ENCODE assay signal across 8 mouse cellular contexts in genomic region chrX:101641161-101641530, GRCm38 (mm10). TPM values are rescaled to one million over a fixed set of nuclear protein-coding genes. Genes with fewer than 3 reads are reported as not detected.
A peak's percentile ranks its signal among the peaks of the same experiment; 100 is the strongest.
DNase-seq lines count a peak whose midpoint lies in the region; ATAC-seq and TF ChIP-seq lines count a peak whose summit lies in the region.

No protein-coding gene starts in this region.

- 1% methylated on average over 6 of the region's 6 CpGs for WGBS in thymus, adult 2 months
- 9% methylated on average over 6 of the region's 6 CpGs for WGBS in liver, embryonic 11.5 days

- peaks cover 2% of the 10 kb centered on the region for H3K4me1 ChIP-seq in thymus, adult 2 months (replicated peaks; ENCODE audit: control insufficient read depth, insufficient read depth, low read length)
- no peaks in the 10 kb centered on the region; the same call in 1 of the 2 replicates for H3K4me1 ChIP-seq in liver, embryonic 11.5 days (replicated peaks; ENCODE audit: control insufficient read depth, insufficient read depth, low read length)

- no peaks in the 10 kb centered on the region for H3K27me3 ChIP-seq in thymus, adult 2 months (ENCODE audit: control insufficient read depth, insufficient read depth, low read length)
- peaks cover 26% of the 10 kb centered on the region for H3K27me3 ChIP-seq in liver, embryonic 11.5 days (replicated peaks; ENCODE audit: control insufficient read depth, insufficient read depth, low read length)

- no peak for TF ChIP-seq CTCF in gastrocnemius, adult 2 months (IDR thresholded peaks at IDR 0.05)
- TF ChIP-seq CTCF in thymus, adult 2 months (IDR thresholded peaks at IDR 0.05; ENCODE audit: borderline replicate concordance, control insufficient read depth, extremely low read depth, insufficient read depth, low read length, poor library complexity): no peak

- H3K4me2 ChIP-seq in liver, embryonic 11.5 days: peak overlapping the region; percentile 69

- H3K9ac ChIP-seq in liver, embryonic 11.5 days (ENCODE audit: low read depth, low read length): peak overlapping the region; percentile 86

- ATAC-seq in liver, embryonic 11.5 days (replicated peaks; ENCODE audit: low FRiP score): no peak
- no peak for ATAC-seq in cerebellum, adult (ENCODE audit: insufficient number of reproducible peaks, low FRiP score, low TSS enrichment)

- H3K9me3 ChIP-seq in liver, embryonic 11.5 days (ENCODE audit: control insufficient read depth, low read length): no peaks in the 10 kb centered on the region

- DNase-seq in gastrocnemius, adult 2 months: no peak
- no peak for DNase-seq in gastrocnemius, adult 8-10 months (ENCODE audit: low spot score in 2 of 2)
- no peak for DNase-seq in thymus, adult 2 months
- DNase-seq in thymus, postnatal 14 days: no peak
- DNase-seq in liver, embryonic 11.5 days (ENCODE audit: low spot score): no peak
- DNase-seq in right cerebral cortex, postnatal 10 days (ENCODE audit: low spot score in 2 of 2): no peak
- no peak for DNase-seq in urinary bladder, postnatal 4 days (ENCODE audit: low spot score in 2 of 2)

- no peak for TF ChIP-seq POLR2A in thymus, adult 2 months (IDR thresholded peaks at IDR 0.05; ENCODE audit: control insufficient read depth, extremely low read depth, insufficient read depth, low read length, poor library complexity)

- peaks cover 11% of the 10 kb centered on the region for H3K36me3 ChIP-seq in thymus, adult 2 months (ENCODE audit: control insufficient read depth, insufficient read depth, low read length)
- no peaks in the 10 kb centered on the region; the same call in 1 of the 2 replicates for H3K36me3 ChIP-seq in liver, embryonic 11.5 days (ENCODE audit: control insufficient read depth, insufficient read depth, low read length)

- peak overlapping the region; percentile 79 for H3K4me3 ChIP-seq in gastrocnemius, adult 2 months
- peak overlapping the region; percentile 99 for H3K4me3 ChIP-seq in thymus, adult 2 months (ENCODE audit: control insufficient read depth, insufficient read depth, low read length)
- H3K4me3 ChIP-seq in liver, embryonic 11.5 days (ENCODE audit: low read depth, low read length): peak overlapping the region; percentile 78

- intact Hi-C loops in gastrocnemius, adult 2 months (cut with DNase I): no loop called here

- H3K27ac ChIP-seq in gastrocnemius, adult 2 months: peak overlapping the region; percentile 97
- no peak overlapping the region for H3K27ac ChIP-seq in thymus, adult 2 months (ENCODE audit: control insufficient read depth, insufficient read depth, low read length)
- H3K27ac ChIP-seq in liver, embryonic 11.5 days (ENCODE audit: low read depth, low read length): peak overlapping the region; percentile 81

RNA-seq across cellular contexts. Expression of gene Ogt, which starts 1.3 kb away (rescaled TPM):
- total RNA-seq in gastrocnemius, adult 2 months (2021): 10 to 100 TPM; 67.2 to 86.4 TPM
- total RNA-seq in gastrocnemius, adult 8-10 months (2022): 10 to 100 TPM; 58.9 to 75.0 (median 72.6) TPM
- 192 and 229 TPM in 2 replicates for polyA plus RNA-seq in thymus, adult 2 months (2012; rRNA removed)
- 128 TPM in 2 replicates for polyA plus RNA-seq in liver, embryonic 11.5 days (2014; fragmentation: Nextera tagmentation; extraction: Ambion mirVana)
